Mouse (Mus musculus) kidney, embryonic 15.5 days (tissue): ENCODE data around the gene Lbp. TPM values are rescaled to one million over a fixed set of nuclear protein-coding genes. Genes with fewer than 3 reads are reported as not detected.

Experiments used
- polyA plus RNA-seq: library from polyadenylated mRNA; unstranded; fragments of >200 nt; fragmentation: Nextera tagmentation; extraction: Ambion mirVana; gene quantifications from 2 replicates; pipeline ENCODE4 v1.2.1, GENCODE M21; 2015

The Lbp gene
- polyA plus RNA-seq, 1 experiment from 2014 or later, result 27.2 TPM

Other genes with a start within 250 kb of the Lbp start
- 30.4 and 39.7 TPM in 2 replicates for gene Tgm2, start 160.1 kb upstream of the Lbp start, polyA plus RNA-seq
- gene D630003M21Rik, start 77.3 kb upstream of the Lbp start, polyA plus RNA-seq, result 6.2 and 7.7 TPM in 2 replicates
- 0.08 and 0.17 TPM in 2 replicates for gene Bpi, start 48.4 kb upstream of the Lbp start, polyA plus RNA-seq
- gene Snhg11, start 69.1 kb downstream of the Lbp start, polyA plus RNA-seq, result 4.9 and 8.0 TPM in 2 replicates
- 15.5 and 16.2 TPM in 2 replicates for gene Ralgapb, start 103.4 kb downstream of the Lbp start, polyA plus RNA-seq
- not detected in 2 replicates for gene Adig, start 196.1 kb downstream of the Lbp start, polyA plus RNA-seq
- gene Arhgap40, start 206.3 kb downstream of the Lbp start, polyA plus RNA-seq, result 0.27 and 0.41 TPM in 2 replicates